Mouse (Mus musculus): ENCODE results near the gene Atp6v0c.

Gene Atp6v0c

GRCm38 (mm10) chr17:24197032-24197824 lies 27.7 kb upstream of the Atp6v0c start:
- DNase-seq, result no peak

- DNase-seq, result no peak
These were observed 25.8 kb upstream of the Atp6v0c start for GRCm38 (mm10) chr17:24195349-24195748.

- DNase-seq, result no peak
These were observed 24.3 kb upstream of the Atp6v0c start for GRCm38 (mm10) chr17:24193769-24194168.

GRCm38 (mm10) chr17:24193268-24193667 lies 23.8 kb upstream of the Atp6v0c start:
- DNase-seq, result no peak

GRCm38 (mm10) chr17:24192848-24193247 lies 23.3 kb upstream of the Atp6v0c start:
- DNase-seq, result no peak

GRCm38 (mm10) chr17:24191481-24191880 lies 22.0 kb upstream of the Atp6v0c start:
- DNase-seq, result no peak

GRCm38 (mm10) chr17:24190934-24191333 lies 21.4 kb upstream of the Atp6v0c start:
- no peak for DNase-seq

- DNase-seq, result no peak
These were observed 4.8 kb upstream of the Atp6v0c start for GRCm38 (mm10) chr17:24174259-24174658.

- peak; percentile 79 for DNase-seq
These were observed 3.9 kb upstream of the Atp6v0c start for GRCm38 (mm10) chr17:24173423-24173822.

GRCm38 (mm10) chr17:24171738-24172137 lies 2.2 kb upstream of the Atp6v0c start:
- no peak for DNase-seq

GRCm38 (mm10) chr17:24170729-24171128 lies 1.2 kb upstream of the Atp6v0c start:
- no peak for DNase-seq

GRCm38 (mm10) chr17:24170125-24170524 lies 623 bp upstream of the Atp6v0c start:
- DNase-seq, result no peak

- peak; percentile 79 for DNase-seq
These were observed 768 bp downstream of the Atp6v0c start for GRCm38 (mm10) chr17:24168590-24169277.

- DNase-seq, result no peak
These were observed 1.5 kb downstream of the Atp6v0c start for GRCm38 (mm10) chr17:24167891-24168505.

GRCm38 (mm10) chr17:24167120-24167519 lies 2.4 kb downstream of the Atp6v0c start:
- DNase-seq, result no peak

GRCm38 (mm10) chr17:24164566-24165259 lies 4.8 kb downstream of the Atp6v0c start:
- DNase-seq, result no peak

GRCm38 (mm10) chr17:24163176-24163962 lies 6.1 kb downstream of the Atp6v0c start, which contains the start of gene Amdhd2:
Gene Amdhd2 (minus strand): TSS chr17:24163766.
- peak; percentile 95 for DNase-seq

GRCm38 (mm10) chr17:24162584-24163175 lies 6.8 kb downstream of the Atp6v0c start:
- no peak for DNase-seq

GRCm38 (mm10) chr17:24161466-24161865 lies 8.0 kb downstream of the Atp6v0c start:
- DNase-seq, result no peak

GRCm38 (mm10) chr17:24157526-24157925 lies 12.0 kb downstream of the Atp6v0c start:
- DNase-seq, result no peak

- DNase-seq, result no peak
These were observed 12.4 kb downstream of the Atp6v0c start for GRCm38 (mm10) chr17:24157121-24157520.

GRCm38 (mm10) chr17:24156394-24156793 lies 13.1 kb downstream of the Atp6v0c start:
- DNase-seq, result no peak

Measured in thymus, postnatal 14 days (tissue).